Mouse (Mus musculus): ENCODE data around the gene Egfl8.

DNA sequence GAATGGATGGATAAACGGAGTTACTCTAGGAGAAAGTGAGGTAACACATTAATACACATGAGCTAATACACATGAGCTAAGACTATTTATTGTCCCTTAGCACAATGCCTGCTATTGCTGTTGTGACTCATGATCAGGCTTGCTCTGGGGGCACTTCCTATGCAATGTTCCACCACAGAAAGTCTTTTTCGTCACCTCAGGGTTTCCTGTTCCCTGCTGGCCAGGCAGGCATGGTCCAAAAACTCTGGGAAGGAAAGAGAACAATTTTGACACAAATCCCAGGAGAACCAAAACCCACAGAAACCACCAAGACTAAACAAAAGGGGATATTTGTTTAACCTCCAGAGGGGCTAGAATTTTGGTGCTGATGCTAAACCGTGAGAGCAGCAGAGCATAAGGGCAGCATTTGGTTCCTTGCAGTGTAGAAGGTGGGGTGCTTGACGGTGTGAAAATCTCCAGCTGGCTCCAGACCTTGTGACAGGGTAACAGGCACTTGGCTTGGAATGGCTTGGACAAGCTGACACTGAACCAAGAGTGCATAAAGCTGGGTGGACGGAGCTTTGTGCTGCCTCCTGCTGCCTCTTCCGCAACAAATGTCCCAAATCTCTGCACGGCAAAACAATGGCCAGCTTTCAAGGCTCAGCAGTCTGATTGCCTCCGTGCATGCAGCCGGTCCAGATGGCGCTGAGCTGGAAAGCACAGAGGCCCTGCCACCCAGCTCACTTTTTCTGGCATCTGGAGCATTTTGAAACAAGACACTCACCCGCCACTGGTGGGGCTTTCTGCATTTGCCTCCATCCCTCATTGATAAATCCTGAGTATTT lies 25.2 kb upstream of the Egfl8 start:
- TF ChIP-seq GATA1 (IDR thresholded peaks at IDR 0.05; ENCODE audit: low read length) (no peak), TAL1 (IDR thresholded peaks at IDR 0.05; ENCODE audit: low read length) (no peak)
